Mouse (Mus musculus): ENCODE measurements at regions not wholly inside any gene's neighbourhood (a gene's known extent, or its start where the extent isn't known, plus 50 kb on each side); places are given as distances from the start of the nearest gene placed in this dataset.

- no peak for TF ChIP-seq CTCF (IDR thresholded peaks at IDR 0.05; ENCODE audit: extremely low read depth, insufficient read length, insufficient replicate concordance, low read depth, low read length)
- no peak for TF ChIP-seq POLR2A (IDR thresholded peaks at IDR 0.05; ENCODE audit: low read depth, low read length)
Observed at GRCm38 (mm10) chr10:67771796-67772195, 140.7 kb downstream of the Zfp365 start.

Data from small intestine, adult 2 months (tissue).